Mouse (Mus musculus) lung, postnatal 14 days (tissue): ENCODE measurements around the gene Gm5934.
"Not testable (repeated sequence)": the region's sequence is repeated elsewhere in the genome, so short reads cannot be mapped to it uniquely, and the experiment has no call there.

Experiments used
- DNase-seq: peaks from one replicate; pipeline ENCODE4 v3.0.0; 2021

The Gm5934 gene

DNA sequence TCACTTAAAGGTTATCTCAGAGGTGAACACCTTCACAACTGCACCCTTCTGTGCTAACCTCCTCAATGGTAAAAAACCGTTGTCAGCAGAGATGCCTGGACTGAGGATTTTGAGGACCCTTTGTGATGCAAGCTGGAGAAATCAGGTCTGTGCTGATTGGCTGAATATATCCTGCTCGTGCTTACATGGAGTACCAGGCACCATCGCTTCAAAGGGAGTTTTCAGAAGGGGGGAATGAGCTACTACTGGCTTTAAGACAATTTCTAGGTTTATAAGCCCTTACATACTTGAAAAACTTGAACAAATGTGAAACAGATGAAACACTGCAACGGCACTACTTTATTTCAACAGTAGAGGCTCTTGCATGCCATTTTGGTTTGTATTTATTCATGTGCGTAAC lies at the start of gene Gm5934:
Gene Gm5934 (minus strand): TSS at position 101 of the 400 bp plus-strand sequence.
- DNase-seq = not testable (repeated sequence)
